Mouse (Mus musculus) thymus, adult 18-20 months (tissue): Measurements from ENCODE around the gene Snupn.

Source experiments
- DNase-seq, 2 experiments: peaks; one replicate each; pipeline ENCODE4 v3.0.0; 2022; ENCODE audit warnings: mixed read lengths in 2 of 2

Snupn gene

GRCm38 (mm10) chr9:57013756-57014155 is 63.1 kb downstream of the Snupn start:
- no peak for DNase-seq

- no peak for DNase-seq
Observed at GRCm38 (mm10) chr9:57014766-57015165, 64.1 kb downstream of the Snupn start.

DNA sequence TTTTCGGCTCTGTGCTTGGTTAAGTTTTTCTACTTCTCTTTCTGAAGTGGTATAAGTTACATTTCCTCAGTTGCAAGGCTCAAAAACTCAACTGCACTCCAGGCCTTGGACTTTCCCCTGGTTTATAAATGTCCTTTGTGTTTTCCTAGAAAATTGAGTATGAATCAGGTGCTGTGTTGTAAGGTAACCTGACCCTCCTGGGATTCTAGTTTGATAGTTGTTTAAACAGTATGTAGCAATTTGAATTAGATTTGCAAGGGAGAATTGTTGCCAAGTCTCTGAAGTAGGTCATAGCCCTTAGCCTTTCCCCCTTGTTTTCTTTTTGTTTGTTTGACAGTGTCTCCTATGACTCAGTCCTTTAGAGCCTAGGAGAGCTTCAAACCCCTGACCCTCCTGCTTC is 67.0 kb downstream of the Snupn start:
- no peak for DNase-seq

- DNase-seq: no peak
Observed at GRCm38 (mm10) chr9:57031756-57032155, 81.1 kb downstream of the Snupn start.
